Mouse (Mus musculus) liver, postnatal 0 days (tissue): ENCODE results near the gene Hist2h3b.

Source experiments
- CTCF ChIP-seq: sonication (generic); IDR thresholded peaks from 2 replicates; pipeline ENCODE4 v1.5.1; 2016; ENCODE audit warnings: antibody characterized with exemption, low read depth
- EP300 ChIP-seq: IDR thresholded peaks from 2 replicates; pipeline ENCODE4 v1.6.1; 2016; ENCODE audit warnings: antibody characterized with exemption, low read depth, mild to moderate bottlenecking

GRCm38 (mm10) chr3:96269511-96270474 is 1.3 kb downstream of the Hist2h3b start, which contains the start of gene Hist2h2bb:
- TF ChIP-seq CTCF (no peak; the same call in 1 of the 2 replicates), EP300 (peak; percentile 86)
